Mouse (Mus musculus) MEL (cell line): ENCODE measurements at regions not wholly inside any gene's neighbourhood (a gene's known extent, or its start where the extent isn't known, plus 50 kb on each side); places are given as distances from the start of the nearest gene placed in this dataset.

Experiments
- DNase-seq: peaks from one replicate; pipeline ENCODE4 v3.0.0; 2011; ENCODE audit warnings: low read depth, low spot score
- H3K27ac ChIP-seq: 2 replicates; pipeline ENCODE4 v1.5.1; 2012; ENCODE audit warnings: low read depth, mild to moderate bottlenecking, control low read depth, low read length, moderate library complexity; ENCODE audit not compliant: control insufficient read depth
- H3K27me3 ChIP-seq, 2 experiments: fragments of 150-350 bp in 1 of 2; sonication (generic) in 1 of 2; 2 replicates each; pipeline ENCODE4 v1.6.1; 2012; ENCODE audit warnings: low read length in 2 of 2, mild to moderate bottlenecking in 2 of 2, improper control_type of control experiment in 1 of 2, moderate library complexity in 1 of 2; ENCODE audit not compliant: insufficient read depth in 2 of 2, control insufficient read depth in 1 of 2
- H3K36me3 ChIP-seq, 2 experiments: 2 replicates each; pipeline ENCODE4 v1.6.1; 2012 to 2014; ENCODE audit warnings: low read length in 2 of 2, improper control_type of control experiment in 1 of 2, inconsistent platforms in 1 of 2, mild to moderate bottlenecking in 1 of 2; ENCODE audit not compliant: insufficient read depth in 2 of 2, control insufficient read depth in 1 of 2
- H3K4me1 ChIP-seq, 2 experiments: fragments of 150-350 bp in 1 of 2; sonication (generic) in 1 of 2; 2 replicates each; pipeline ENCODE4 v1.6.1; 2012; ENCODE audit warnings: low read length in 2 of 2, improper control_type of control experiment in 1 of 2, mild to moderate bottlenecking in 1 of 2; ENCODE audit not compliant: insufficient read depth in 2 of 2, control insufficient read depth in 1 of 2
- H3K4me3 ChIP-seq, 2 experiments: fragments of 150-350 bp in 1 of 2; sonication (generic) in 1 of 2; 2 replicates each; pipeline ENCODE4 v1.5.1; 2012; ENCODE audit warnings: low read depth in 2 of 2, low read length in 2 of 2, mild to moderate bottlenecking in 2 of 2, moderate library complexity in 2 of 2, control low read depth in 1 of 2, improper control_type of control experiment in 1 of 2; ENCODE audit not compliant: control insufficient read depth in 1 of 2, insufficient read depth in 1 of 2
- H3K79me2 ChIP-seq: 2 replicates; pipeline ENCODE4 v1.6.1; 2012; ENCODE audit warnings: mild to moderate bottlenecking, low read length, moderate library complexity; ENCODE audit not compliant: control insufficient read depth, poor library complexity, insufficient read depth
- H3K9ac ChIP-seq: 2 replicates; pipeline ENCODE4 v1.6.1; 2012; ENCODE audit warnings: low read depth, mild to moderate bottlenecking, control low read depth, low read length, moderate library complexity; ENCODE audit not compliant: control insufficient read depth, poor library complexity, severe bottlenecking
- H3K9me3 ChIP-seq: fragments of 150-350 bp; sonication (generic); replicated peaks from 2 replicates; pipeline ENCODE4 v1.6.1; 2012; ENCODE audit warnings: mild to moderate bottlenecking, low read length, improper control_type of control experiment, moderate library complexity; ENCODE audit not compliant: insufficient read depth
- BHLHE40 ChIP-seq: IDR thresholded peaks from 2 replicates; pipeline ENCODE4 v1.6.1; 2012; ENCODE audit warnings: low read depth, mild to moderate bottlenecking, inconsistent platforms, low read length, improper control_type of control experiment, borderline replicate concordance
- CHD1 ChIP-seq: IDR thresholded peaks from 2 replicates; pipeline ENCODE4 v1.6.1; 2012; ENCODE audit warnings: low read depth, mild to moderate bottlenecking, inconsistent platforms, low read length, improper control_type of control experiment
- E2F4 ChIP-seq: IDR thresholded peaks from 2 replicates; pipeline ENCODE4 v1.6.1; 2011; ENCODE audit warnings: low read depth, low read length, improper control_type of control experiment, borderline replicate concordance
- GABPA ChIP-seq: IDR thresholded peaks from 2 replicates; pipeline ENCODE4 v1.6.1; 2012; ENCODE audit warnings: low read depth, mild to moderate bottlenecking, inconsistent platforms, low read length, improper control_type of control experiment, moderate library complexity
- HCFC1 ChIP-seq: IDR thresholded peaks from 2 replicates; pipeline ENCODE4 v1.6.1; 2012; ENCODE audit warnings: low read depth, mild to moderate bottlenecking, inconsistent platforms, low read length, improper control_type of control experiment, moderate library complexity
- JUND ChIP-seq: IDR thresholded peaks from 2 replicates; pipeline ENCODE4 v1.6.1; 2011; ENCODE audit warnings: low read depth, mild to moderate bottlenecking, improper control_type of control experiment, low read length
- MAFK ChIP-seq: IDR thresholded peaks from 2 replicates; pipeline ENCODE4 v1.6.1; 2011; ENCODE audit warnings: low read depth, mild to moderate bottlenecking, low read length, improper control_type of control experiment, borderline replicate concordance
- MYB ChIP-seq: IDR thresholded peaks from 2 replicates; pipeline ENCODE4 v1.6.1; 2011; ENCODE audit warnings: mild to moderate bottlenecking, low read depth, low read length, improper control_type of control experiment
- MYC ChIP-seq: IDR thresholded peaks from 2 replicates; pipeline ENCODE4 v1.6.1; 2011; ENCODE audit warnings: low read depth, mild to moderate bottlenecking, low read length, improper control_type of control experiment, moderate library complexity
- POLR2A ChIP-seq, 2 experiments: IDR thresholded peaks; 2 replicates each; pipeline ENCODE4 v1.6.1; 2011 to 2012; ENCODE audit warnings: low read length in 2 of 2, mild to moderate bottlenecking in 2 of 2, control low read depth in 1 of 2, improper control_type of control experiment in 1 of 2, low read depth in 1 of 2, moderate library complexity in 1 of 2; ENCODE audit not compliant: control insufficient read depth in 1 of 2, insufficient read depth in 1 of 2, poor library complexity in 1 of 2
- POLR2AphosphoS2 ChIP-seq: IDR thresholded peaks from 2 replicates; pipeline ENCODE4 v1.6.1; 2011; ENCODE audit warnings: low read length, improper control_type of control experiment
- SIN3A ChIP-seq: IDR thresholded peaks from 2 replicates; pipeline ENCODE4 v1.6.1; 2012; ENCODE audit warnings: low read length, improper control_type of control experiment, inconsistent platforms
- SMC3 ChIP-seq: IDR thresholded peaks from 2 replicates; pipeline ENCODE4 v1.6.1; 2011; ENCODE audit warnings: low read depth, low read length, improper control_type of control experiment
- TAL1 ChIP-seq: IDR thresholded peaks from 2 replicates; pipeline ENCODE4 v1.6.1; 2012; ENCODE audit warnings: mild to moderate bottlenecking, inconsistent platforms, low read length, moderate library complexity, mixed read lengths
- TBP ChIP-seq: IDR thresholded peaks from 2 replicates; pipeline ENCODE4 v1.8.0; 2011; ENCODE audit warnings: low read depth, low read length, improper control_type of control experiment
- USF1 ChIP-seq: IDR thresholded peaks from 2 replicates; pipeline ENCODE4 v1.6.1; 2014; ENCODE audit warnings: low read depth, mild to moderate bottlenecking, inconsistent platforms, low read length, improper control_type of control experiment, moderate library complexity
- ZMIZ1 ChIP-seq: IDR thresholded peaks from 2 replicates; pipeline ENCODE4 v1.6.1; 2012; ENCODE audit warnings: low read depth, mild to moderate bottlenecking, inconsistent platforms, low read length, improper control_type of control experiment, moderate library complexity

DNA sequence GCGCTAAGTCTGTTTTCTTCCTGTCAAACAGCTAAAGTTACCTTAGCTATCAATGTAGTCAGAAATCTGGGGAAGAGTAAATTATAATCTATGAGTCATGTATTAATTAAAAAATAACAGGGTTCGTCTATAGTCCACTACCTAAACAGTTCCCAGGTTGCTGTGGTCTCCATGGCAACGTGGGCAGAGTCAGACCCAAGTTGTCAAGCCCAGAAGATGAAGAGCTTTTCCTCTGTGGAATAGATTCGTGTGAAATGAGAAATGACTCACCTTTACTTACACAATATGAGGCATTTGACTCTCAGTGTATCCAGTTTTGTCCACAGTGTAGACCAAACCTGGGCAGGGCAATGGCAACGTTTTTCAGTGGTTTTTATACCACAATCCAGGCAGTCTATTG is 149.2 kb downstream of the Tmem17 start:
- no peak for DNase-seq
- no peak overlapping the region for H3K9ac ChIP-seq
- no peak overlapping the region for H3K27ac ChIP-seq
- no peaks in the 10 kb centered on the region for H3K9me3 ChIP-seq
- no peaks in the 10 kb centered on the region for H3K79me2 ChIP-seq
- H3K4me1 ChIP-seq, result peaks cover 0 to 7% of the 10 kb centered on the region in 2 experiments; a peak in 1 of 4 replicates
- no peaks in the 10 kb centered on the region for H3K27me3 ChIP-seq
- H3K4me3 ChIP-seq, result no peak overlapping the region
- TF ChIP-seq E2F4, result no peak
- no peak for TF ChIP-seq SMC3
- TF ChIP-seq HCFC1, result no peak
- no peak for TF ChIP-seq TAL1
- no peak for TF ChIP-seq BHLHE40
- no peak for TF ChIP-seq MAFK
- no peak for TF ChIP-seq CHD1
- no peak for TF ChIP-seq POLR2AphosphoS2
- TF ChIP-seq GABPA, result no peak
- TF ChIP-seq MYB, result no peak
- no peak for TF ChIP-seq JUND
- no peak for TF ChIP-seq TBP
- no peak for TF ChIP-seq MYC
- no peak for TF ChIP-seq POLR2A (IDR thresholded peaks at IDR 0.05; ENCODE audit: control insufficient read depth in 1 of 2, insufficient read depth in 1 of 2, low read depth in 1 of 2, low read length in 2 of 2, poor library complexity in 1 of 2)
- TF ChIP-seq SIN3A, result no peak
- TF ChIP-seq ZMIZ1, result no peak
- no peaks in the 10 kb centered on the region for H3K36me3 ChIP-seq

DNA sequence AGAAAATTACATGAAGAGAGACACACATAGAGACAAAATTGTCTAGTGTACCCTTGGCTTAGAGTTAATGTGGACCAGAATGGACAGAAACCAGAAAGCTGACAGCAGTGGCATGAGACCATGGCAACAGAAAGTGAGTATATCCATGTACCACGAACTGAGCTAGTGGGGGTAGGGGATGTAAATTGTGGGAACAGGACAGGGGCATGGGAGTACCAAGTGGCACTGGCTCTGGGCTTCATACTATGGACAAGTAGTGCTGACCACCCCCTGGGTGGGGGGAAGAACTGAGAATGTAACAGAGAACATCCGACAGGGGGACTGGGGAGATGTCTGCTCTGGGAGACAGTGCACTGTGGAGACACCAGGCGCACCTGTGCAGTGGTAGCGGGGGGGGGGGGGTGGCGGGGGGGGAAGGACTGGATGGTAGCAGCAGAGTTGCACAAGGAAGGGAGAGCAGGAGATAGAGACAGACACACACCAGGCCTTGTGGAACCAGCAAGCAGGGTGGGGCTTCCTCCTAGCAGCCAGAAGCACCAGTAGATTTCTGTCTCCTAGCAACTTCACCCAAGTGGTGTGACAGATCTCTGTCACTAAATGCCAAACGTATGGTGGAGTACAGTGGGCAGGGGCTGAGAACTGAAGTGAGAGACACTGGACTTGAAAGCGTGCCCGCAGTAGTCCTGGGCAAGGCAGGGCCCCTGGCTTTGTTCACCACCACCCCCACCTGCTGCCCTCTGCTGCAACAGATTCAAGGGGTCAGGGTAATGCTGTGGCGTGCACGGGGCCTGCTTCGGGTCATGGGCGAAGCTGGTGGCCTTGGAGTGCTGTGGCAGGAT is 150.0 kb downstream of the Tmem17 start:
- Histone ChIP-seq H3K9ac (no peak overlapping the region), H3K27ac (no peak overlapping the region), H3K4me1 (peaks cover 0 to 7% of the 10 kb centered on the region in 2 experiments; a peak in 1 of 4 replicates), H3K4me3 (no peak overlapping the region), H3K36me3 (no peaks in the 10 kb centered on the region), H3K9me3 (no peaks in the 10 kb centered on the region), H3K27me3 (no peaks in the 10 kb centered on the region), H3K79me2 (no peaks in the 10 kb centered on the region)
- DNase-seq, result no peak
- TF ChIP-seq USF1, result no peak
